Mouse (Mus musculus): ENCODE data around the gene Ucma.

GRCm38 (mm10) chr2:5031215-5031614, 55.3 kb downstream of the Ucma start:
- no peak for TF ChIP-seq POLR2A (IDR thresholded peaks at IDR 0.05; ENCODE audit: insufficient read length, low read depth)
- TF ChIP-seq POLR2AphosphoS2 (IDR thresholded peaks at IDR 0.05; ENCODE audit: insufficient read length, low read depth), result no peak
- TF ChIP-seq MYOG (IDR thresholded peaks at IDR 0.05; ENCODE audit: control insufficient read depth in 1 of 3, insufficient read depth in 1 of 3, insufficient read length in 2 of 3, low read depth in 2 of 3), result no peak
- no peak for TF ChIP-seq USF1 (IDR thresholded peaks at IDR 0.05; ENCODE audit: low read depth)
- no peak for TF ChIP-seq TCF12 (IDR thresholded peaks at IDR 0.05; ENCODE audit: insufficient read depth, poor library complexity, severe bottlenecking)

Measured in myocyte (in vitro differentiated cells).